Mouse (Mus musculus) heart, embryonic 14.5 days (tissue): ENCODE data around the gene Ets2. TPM values are rescaled to one million over a fixed set of nuclear protein-coding genes. Genes with fewer than 3 reads are reported as not detected.

Experiments used
- ATAC-seq: fragments of 200-750 bp; cut with Nextera tagmentation; 2 replicates; pipeline ENCODE4 v1.8.0; 2017; ENCODE audit warnings: low read depth, moderate TSS enrichment; ENCODE audit not compliant: insufficient number of reproducible peaks, insufficient read depth, low FRiP score
- H3K27ac ChIP-seq, 2 experiments: fragments of 200-500 bp in 1 of 2; fragments of 300-500 bp in 1 of 2; sonication (generic) in 1 of 2; replicated peaks in 1 of 2; 2 replicates each; pipeline ENCODE4 v1.5.1; 2012 to 2014; ENCODE audit warnings: low read depth in 2 of 2, low read length in 2 of 2, control low read depth in 1 of 2, mild to moderate bottlenecking in 1 of 2, mixed read lengths in 1 of 2; ENCODE audit not compliant: control insufficient read depth in 1 of 2, insufficient read depth in 1 of 2
- H3K27me3 ChIP-seq: fragments of 300-500 bp; sonication (generic); 2 replicates; pipeline ENCODE4 v1.6.1; 2014; ENCODE audit warnings: mild to moderate bottlenecking, low read length, control low read depth; ENCODE audit not compliant: control insufficient read depth, insufficient read depth
- H3K36me3 ChIP-seq: fragments of 300-500 bp; sonication (generic); 2 replicates; pipeline ENCODE4 v1.6.1; 2014; ENCODE audit warnings: mild to moderate bottlenecking, control low read depth, low read length, mixed read lengths; ENCODE audit not compliant: control insufficient read depth, insufficient read depth
- H3K4me1 ChIP-seq, 2 experiments: fragments of 200-500 bp in 1 of 2; fragments of 300-500 bp in 1 of 2; sonication (generic) in 1 of 2; 2 replicates each; pipeline ENCODE4 v1.6.1; 2012 to 2014; ENCODE audit warnings: low read length in 2 of 2, control low read depth in 1 of 2, mixed read lengths in 1 of 2; ENCODE audit not compliant: control insufficient read depth in 2 of 2, insufficient read depth in 2 of 2
- H3K4me2 ChIP-seq: fragments of 300-500 bp; sonication (generic); 2 replicates; pipeline ENCODE4 v1.6.1; 2014; ENCODE audit warnings: mild to moderate bottlenecking, low read length
- H3K4me3 ChIP-seq, 2 experiments: fragments of 200-500 bp in 1 of 2; fragments of 300-500 bp in 1 of 2; sonication (generic) in 1 of 2; 2 replicates each; pipeline ENCODE4 v1.5.1; 2012 to 2014; ENCODE audit warnings: low read length in 2 of 2, mild to moderate bottlenecking in 2 of 2, control low read depth in 1 of 2, low read depth in 1 of 2, moderate library complexity in 1 of 2; ENCODE audit not compliant: control insufficient read depth in 1 of 2, insufficient read depth in 1 of 2
- H3K9ac ChIP-seq: fragments of 300-500 bp; sonication (generic); 2 replicates; pipeline ENCODE4 v1.6.1; 2014; ENCODE audit warnings: mild to moderate bottlenecking, low read length
- H3K9me3 ChIP-seq: fragments of 300-500 bp; sonication (generic); 2 replicates; pipeline ENCODE4 v1.6.1; 2016; ENCODE audit warnings: low read length, control low read depth; ENCODE audit not compliant: control insufficient read depth
- WGBS: fragments of 180-500 bp; shearing (Covaris S2); extraction: QIAGEN DNeasy Blood & Tissue Kit; methylation state at CpG from one replicate; pipeline ENCODE4 v1.1.7; 2014; 5-methylcytosine and 5-hydroxymethylcytosine counted together
- polyA plus RNA-seq: library from polyadenylated mRNA; unstranded; fragments of >200 nt; fragmentation: Nextera tagmentation; extraction: Ambion mirVana; gene quantifications from 2 replicates; pipeline ENCODE4 v1.2.1, GENCODE M21; 2014

Ets2 gene
- polyA plus RNA-seq, 1 experiment from 2014 or later: 46.1 TPM

- Histone ChIP-seq H3K9ac (no peak overlapping the region), H3K9me3 (peaks cover 16% of the 10 kb centered on the region), H3K36me3 (peaks cover 27% of the 10 kb centered on the region), H3K27me3 (no peaks in the 10 kb centered on the region), H3K4me2 (no peak overlapping the region), H3K27ac (no peak overlapping the region), H3K4me1 (peaks cover 0 to 2% of the 10 kb centered on the region in 2 experiments; a peak in 1 of 4 replicates), H3K4me3 (no peak overlapping the region)
- ATAC-seq: no peak
- WGBS: 80% methylated on average over 2 of the region's 2 CpGs
These were observed 22.4 kb downstream of the Ets2 start for GRCm38 (mm10) chr16:95724251-95724650.

DNA sequence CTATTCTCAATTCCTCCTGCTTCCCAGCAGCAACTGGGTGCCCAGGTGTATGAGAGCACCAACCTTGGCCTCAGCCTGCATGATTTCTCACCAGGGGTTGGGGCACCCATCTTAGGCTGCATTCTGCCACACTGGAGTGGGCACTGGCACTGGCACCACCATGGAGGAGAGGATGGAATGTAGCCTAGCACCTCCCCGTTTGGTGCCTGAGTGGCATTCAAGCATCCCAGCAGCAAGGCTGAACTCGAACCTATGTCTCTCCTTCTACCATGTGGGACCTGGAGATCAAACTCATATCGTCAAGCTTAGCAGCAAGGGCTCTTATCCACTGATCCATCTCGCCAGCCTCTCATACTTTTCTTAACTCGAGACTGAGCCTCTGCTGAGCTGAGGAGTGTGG is 22.9 kb downstream of the Ets2 start:
- H3K27ac ChIP-seq: no peak overlapping the region
- no peak overlapping the region for H3K4me2 ChIP-seq
- H3K9ac ChIP-seq: no peak overlapping the region
- H3K27me3 ChIP-seq: no peaks in the 10 kb centered on the region
- 67% methylated on average over 5 of the region's 5 CpGs for WGBS
- H3K4me1 ChIP-seq: peaks cover 0 to 2% of the 10 kb centered on the region in 2 experiments; a peak in 1 of 4 replicates
- H3K36me3 ChIP-seq: peaks cover 22% of the 10 kb centered on the region
- ATAC-seq: no peak
- no peak overlapping the region for H3K4me3 ChIP-seq
- H3K9me3 ChIP-seq: peaks cover 16% of the 10 kb centered on the region

GRCm38 (mm10) chr16:95726802-95727201 is 24.9 kb downstream of the Ets2 start:
- WGBS: 84% methylated on average over 4 of the region's 4 CpGs
- H3K4me1 ChIP-seq: peaks cover 0 to 2% of the 10 kb centered on the region in 2 experiments; a peak in 1 of 4 replicates

DNA sequence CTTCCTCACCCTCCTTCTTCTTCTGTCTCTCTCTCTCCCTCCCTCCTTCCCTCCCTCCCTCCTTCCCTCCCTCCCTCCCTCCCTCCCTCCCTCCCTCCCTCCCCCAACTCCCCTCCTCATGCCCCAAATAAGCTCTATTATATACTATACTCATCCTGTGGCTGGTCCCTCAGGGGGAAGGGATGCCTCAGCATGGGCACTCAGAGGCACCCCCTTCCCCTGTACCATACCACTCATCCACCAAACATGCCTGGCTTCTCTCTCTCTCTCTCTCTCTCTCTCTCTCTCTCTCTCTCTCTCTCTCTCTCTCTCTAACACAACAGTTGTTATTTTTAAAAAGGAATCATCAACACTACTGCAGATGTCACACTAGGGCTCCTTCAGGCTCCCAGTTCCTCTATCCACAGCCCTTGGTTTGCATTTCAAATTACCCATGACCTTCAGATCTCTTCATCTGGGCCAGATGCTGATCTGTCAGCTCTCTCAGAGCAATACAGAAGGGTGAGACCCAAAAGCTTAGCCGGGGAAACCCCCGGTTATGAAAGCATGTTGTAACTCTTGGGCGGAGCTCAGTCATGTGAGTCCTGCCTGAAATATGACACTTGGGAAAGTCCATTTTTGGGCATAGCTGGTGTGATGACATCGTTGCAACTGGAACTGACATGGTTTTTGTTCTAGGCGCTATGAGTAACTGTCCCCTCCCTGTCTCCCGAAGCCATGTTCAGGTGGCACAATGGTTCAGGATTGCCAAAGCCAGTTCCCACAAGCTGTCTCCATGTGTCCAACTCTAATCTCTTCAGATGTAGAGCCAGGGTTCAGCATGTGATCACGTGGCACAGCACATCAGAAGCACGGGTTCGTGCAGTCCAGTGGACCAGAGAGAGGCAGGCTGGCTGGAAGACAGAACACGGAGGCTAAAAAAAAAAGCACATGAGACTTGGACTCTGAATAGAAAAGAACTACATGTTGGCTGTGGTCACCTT is 26.9 kb downstream of the Ets2 start:
- Histone ChIP-seq H3K9me3 (no peaks in the 10 kb centered on the region), H3K9ac (no peak overlapping the region), H3K4me1 (peaks cover 0 to 2% of the 10 kb centered on the region in 2 experiments; a peak in 1 of 4 replicates), H3K27me3 (no peaks in the 10 kb centered on the region), H3K4me2 (no peak overlapping the region), H3K36me3 (no peaks in the 10 kb centered on the region), H3K4me3 (no peak overlapping the region), H3K27ac (no peak overlapping the region)
- no peak for ATAC-seq
- 76% methylated on average over 10 of the region's 10 CpGs for whole genome bisulfite sequencing

More at GRCm38 (mm10) chr16:95726802-95727201, 24.9 kb downstream of the Ets2 start:
- no peak overlapping the region for H3K9ac ChIP-seq
- H3K36me3 ChIP-seq: 0 out of 2 replicates have a peak, but pooled peaks cover 2% of the 10 kb centered on the region
- H3K4me2 ChIP-seq: no peak overlapping the region
- no peak overlapping the region for H3K4me3 ChIP-seq
- no peak overlapping the region for H3K27ac ChIP-seq
- H3K9me3 ChIP-seq: peaks cover 10% of the 10 kb centered on the region
- H3K27me3 ChIP-seq: no peaks in the 10 kb centered on the region
- no peak for ATAC-seq

DNA sequence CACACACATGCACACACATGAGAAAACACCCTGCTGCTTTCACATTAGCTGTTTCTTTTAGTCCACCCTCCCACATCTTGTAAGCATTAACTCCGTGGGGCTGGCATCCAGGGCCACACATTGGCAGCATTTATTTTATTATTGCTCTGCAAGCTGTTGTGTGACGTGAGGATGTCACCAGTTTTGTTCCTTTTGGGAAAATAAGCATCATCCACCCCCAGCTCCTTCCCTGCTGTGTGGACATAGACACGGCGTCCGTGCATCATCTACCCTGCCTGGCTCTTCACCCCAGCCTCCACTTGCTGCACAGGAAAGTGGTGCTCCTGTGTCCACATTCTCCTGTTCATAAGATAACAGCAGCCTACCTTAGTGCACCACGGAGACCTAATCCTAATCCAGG is 27.9 kb downstream of the Ets2 start:
- Histone ChIP-seq H3K9ac (no peak overlapping the region), H3K9me3 (no peaks in the 10 kb centered on the region), H3K27me3 (no peaks in the 10 kb centered on the region), H3K36me3 (no peaks in the 10 kb centered on the region), H3K4me1 (peaks cover 0 to 2% of the 10 kb centered on the region in 2 experiments; a peak in 1 of 4 replicates), H3K4me2 (no peak overlapping the region), H3K4me3 (no peak overlapping the region), H3K27ac (no peak overlapping the region)
- ATAC-seq: no peak
- 75% methylated on average over 6 of the region's 6 CpGs for WGBS

GRCm38 (mm10) chr16:95734785-95735184 is 32.9 kb downstream of the Ets2 start:
- Histone ChIP-seq H3K4me1 (no peaks in the 10 kb centered on the region), H3K27ac (no peak overlapping the region), H3K27me3 (no peaks in the 10 kb centered on the region), H3K9ac (no peak overlapping the region), H3K4me2 (no peak overlapping the region), H3K36me3 (no peaks in the 10 kb centered on the region), H3K9me3 (no peaks in the 10 kb centered on the region), H3K4me3 (no peak overlapping the region)
- 65% methylated on average over 2 of the region's 2 CpGs for WGBS
- ATAC-seq: no peak

- Histone ChIP-seq H3K9me3 (no peaks in the 10 kb centered on the region), H3K36me3 (no peaks in the 10 kb centered on the region), H3K4me1 (no peaks in the 10 kb centered on the region), H3K27ac (no peak overlapping the region), H3K27me3 (no peaks in the 10 kb centered on the region), H3K4me3 (no peak overlapping the region), H3K4me2 (no peak overlapping the region), H3K9ac (no peak overlapping the region)
- no peak; the same call in 1 of the 2 replicates for ATAC-seq
These were observed 34.2 kb downstream of the Ets2 start for GRCm38 (mm10) chr16:95736059-95736458.
